27 mouse cellular contexts compared by ENCODE assay signal in genomic region chr7:132964395-132964794, GRCm38 (mm10). TPM values are rescaled to one million over a fixed set of nuclear protein-coding genes. Genes with fewer than 3 reads are reported as not detected.
DNase-seq lines count a peak whose midpoint lies in the region; ATAC-seq and TF ChIP-seq lines count a peak whose summit lies in the region.
"Had no signal": no experiment of that assay in that cellular context is flagged by ENCODE, and none has a peak within 500 bp of the region (broad histone marks: within the 10 kb centered on the region; RNA-seq: fewer than 3 reads in every experiment).

No protein-coding gene starts in this region.

- peak; percentile 57; the same call in 1 of the 2 replicates for ATAC-seq in kidney, embryonic 14.5 days (ENCODE audit: low FRiP score, low TSS enrichment)
- ATAC-seq in kidney, embryonic 16.5 days (ENCODE audit: low FRiP score, low TSS enrichment): peak; percentile 82
- ATAC-seq: CD4-positive, CD25-positive, alpha-beta regulatory T cell, adult 4 months; forebrain, embryonic 14.5 days; forebrain, postnatal 0 days; hindbrain, embryonic 16.5 days had no signal

- H3K27ac ChIP-seq in gastrocnemius, adult 2 months: peak overlapping the region; percentile 80
- no peak overlapping the region for H3K27ac ChIP-seq in kidney, embryonic 14.5 days (ENCODE audit: low read depth, low read length)
- H3K27ac ChIP-seq in kidney, embryonic 16.5 days (ENCODE audit: low read length): no peak overlapping the region
- H3K27ac ChIP-seq: embryonic facial prominence, embryonic 12.5 days; embryonic facial prominence, embryonic 15.5 days; heart, embryonic 15.5 days; hindbrain, embryonic 10.5 days; hindbrain, embryonic 13.5 days had no signal

- H3K4me3 ChIP-seq in gastrocnemius, adult 2 months: no peak overlapping the region
- H3K4me3 ChIP-seq in kidney, embryonic 14.5 days (ENCODE audit: low read length): no peak overlapping the region
- no peak overlapping the region for H3K4me3 ChIP-seq in kidney, embryonic 16.5 days (ENCODE audit: low read length)
- H3K4me3 ChIP-seq: embryonic facial prominence, embryonic 12.5 days; embryonic facial prominence, embryonic 15.5 days; heart, embryonic 12.5 days; heart, embryonic 15.5 days; hindbrain, embryonic 10.5 days; hindbrain, embryonic 13.5 days had no signal

- H3K27me3 ChIP-seq in kidney, embryonic 14.5 days (ENCODE audit: control insufficient read depth, insufficient read depth, low read length): no peaks in the 10 kb centered on the region
- no peaks in the 10 kb centered on the region for H3K27me3 ChIP-seq in kidney, embryonic 16.5 days (ENCODE audit: insufficient read depth, low read length)
- H3K27me3 ChIP-seq: embryonic facial prominence, embryonic 12.5 days; embryonic facial prominence, embryonic 15.5 days; heart, embryonic 12.5 days; heart, embryonic 15.5 days; hindbrain, embryonic 13.5 days had no signal

- intact Hi-C loops in gastrocnemius, adult 2 months (cut with DNase I): no loop called here

- no peak overlapping the region for H3K4me2 ChIP-seq in kidney, embryonic 14.5 days (replicated peaks; ENCODE audit: low read depth, low read length)
- no peak overlapping the region for H3K4me2 ChIP-seq in kidney, embryonic 16.5 days (replicated peaks; ENCODE audit: low read depth, low read length)
- H3K4me2 ChIP-seq: embryonic facial prominence, embryonic 12.5 days; embryonic facial prominence, embryonic 15.5 days; heart, embryonic 12.5 days; heart, embryonic 15.5 days; hindbrain, embryonic 13.5 days had no signal

- peaks cover 14% of the 10 kb centered on the region; the same call in 1 of the 2 replicates for H3K36me3 ChIP-seq in kidney, embryonic 14.5 days (ENCODE audit: control insufficient read depth, insufficient read depth, low read length)
- H3K36me3 ChIP-seq in kidney, embryonic 16.5 days (ENCODE audit: insufficient read depth, low read length): no peaks in the 10 kb centered on the region
- H3K36me3 ChIP-seq: embryonic facial prominence, embryonic 15.5 days; heart, embryonic 15.5 days; hindbrain, embryonic 13.5 days had no signal

- 38% methylated on average over 3 of the region's 3 CpGs for WGBS in kidney, embryonic 14.5 days
- 43% methylated on average over 3 of the region's 3 CpGs for WGBS in kidney, embryonic 16.5 days

- no peak for DNase-seq in gastrocnemius, adult 2 months
- DNase-seq in gastrocnemius, postnatal 4 days (ENCODE audit: low spot score in 2 of 2): no peak
- DNase-seq in kidney, adult 11 months: no peak
- peak; percentile 10 to 13 for DNase-seq in kidney, postnatal 4 days
- no peak for DNase-seq in adrenal gland, adult 8-10 months
- no peak for DNase-seq in layer of hippocampus, postnatal 10 days (ENCODE audit: low spot score in 2 of 2)
- DNase-seq: adrenal gland, postnatal 10 days; adrenal gland, postnatal 36 days; cerebellum, adult 18-20 months; cerebellum, adult 9-10 months; cerebellum, postnatal 14 days; forebrain, postnatal 0 days; gastrocnemius, postnatal 10 days; heart, adult 18-20 months; heart, postnatal 10 days; heart, postnatal 36 days had no signal

- no peaks in the 10 kb centered on the region for H3K9me3 ChIP-seq in kidney, embryonic 14.5 days (ENCODE audit: control insufficient read depth, low read length)
- no peaks in the 10 kb centered on the region for H3K9me3 ChIP-seq in kidney, embryonic 16.5 days (ENCODE audit: low read length)
- H3K9me3 ChIP-seq: embryonic facial prominence, embryonic 12.5 days; embryonic facial prominence, embryonic 15.5 days; heart, embryonic 12.5 days; heart, embryonic 15.5 days; hindbrain, embryonic 10.5 days; hindbrain, embryonic 13.5 days had no signal

- no peak for TF ChIP-seq CTCF in gastrocnemius, adult 2 months (IDR thresholded peaks at IDR 0.05)

- 0 out of 2 replicates have a peak, but pooled peaks cover 5% of the 10 kb centered on the region for H3K4me1 ChIP-seq in kidney, embryonic 14.5 days (ENCODE audit: control insufficient read depth, insufficient read depth, low read length)
- peaks cover 8% of the 10 kb centered on the region for H3K4me1 ChIP-seq in kidney, embryonic 16.5 days (ENCODE audit: insufficient read depth, low read length)
- H3K4me1 ChIP-seq: embryonic facial prominence, embryonic 15.5 days; heart, embryonic 12.5 days; heart, embryonic 15.5 days; hindbrain, embryonic 10.5 days; hindbrain, embryonic 13.5 days had no signal

- H3K9ac ChIP-seq in kidney, embryonic 14.5 days (ENCODE audit: low read depth, low read length): no peak overlapping the region
- H3K9ac ChIP-seq in kidney, embryonic 16.5 days (replicated peaks; ENCODE audit: low read length): no peak overlapping the region
- H3K9ac ChIP-seq: embryonic facial prominence, embryonic 12.5 days; embryonic facial prominence, embryonic 15.5 days; forebrain, postnatal 0 days; heart, embryonic 12.5 days; heart, embryonic 15.5 days; hindbrain, embryonic 13.5 days had no signal

RNA-seq across cellular contexts. Expression of gene Zranb1, which starts 33.5 kb away (rescaled TPM):
- 10 to 100 TPM; 47.0 to 54.5 TPM for total RNA-seq in gastrocnemius, adult 2 months (2021)
- 10 to 100 TPM; 29.7 to 35.5 TPM for total RNA-seq in gastrocnemius, postnatal 4 days (2021)
- polyA plus RNA-seq in kidney, embryonic 14.5 days (2014; fragmentation: Nextera tagmentation; extraction: Ambion mirVana): 18.0 and 20.0 TPM in 2 replicates
- 9.6 and 10.0 TPM in 2 replicates for polyA plus RNA-seq in kidney, embryonic 16.5 days (2015; fragmentation: Nextera tagmentation; extraction: Ambion mirVana)
- total RNA-seq in adrenal gland, adult 8-10 months (2022): 10 to 100 TPM; 33.4 to 37.8 (median 36.2) TPM
- 10 to 100 TPM; 37.1 to 43.8 TPM for total RNA-seq in layer of hippocampus, postnatal 10 days (2021)

Comparison
In these comparisons a context has a peak if more than half of its experiments do, and no peak if none do; other contexts are left out.
1. DNase-seq: peak in kidney, postnatal 4 days (2 of 2); none in gastrocnemius, adult 2 months (single experiment), gastrocnemius, postnatal 4 days (0 of 2), kidney, adult 11 months (single experiment), adrenal gland, adult 8-10 months (single experiment) and layer of hippocampus, postnatal 10 days (0 of 2).